Mouse (Mus musculus) monocyte, adult 2 months (primary cell): ENCODE results near the gene Lekr1.

Source experiments
- DNase-seq, 2 experiments: peaks; one replicate each; pipeline ENCODE4 v3.0.0; 2022; ENCODE audit warnings: low spot score in 2 of 2, low read depth in 1 of 2

Gene Lekr1

GRCm38 (mm10) chr3:65665977-65666766 lies at the start of gene Lekr1:
Gene Lekr1, plus strand, starts transcription at chr3:65666228.
- DNase-seq = peak; percentile 68 to 91

DNA sequence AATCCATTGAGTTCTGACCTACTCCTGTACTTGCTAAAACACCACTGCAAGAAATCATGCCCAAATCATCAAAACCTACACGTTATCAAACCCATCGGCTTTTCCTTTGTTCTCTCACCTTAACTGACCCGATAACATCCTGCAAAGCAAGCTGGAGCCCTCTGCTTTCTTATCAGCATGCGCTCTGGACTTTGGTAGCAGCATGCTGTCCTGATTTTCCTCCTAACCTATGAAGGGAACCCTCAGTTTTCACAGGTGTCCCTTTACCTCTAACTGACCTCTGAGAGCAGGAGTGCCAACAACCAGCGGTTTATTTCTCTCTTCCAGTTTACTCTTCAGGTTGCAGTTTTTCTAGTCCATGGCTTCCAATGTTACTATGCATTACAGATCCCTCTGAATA lies 48.5 kb upstream of the Lekr1 start:
- DNase-seq = no peak

- DNase-seq = no peak
Observed at GRCm38 (mm10) chr3:65619340-65619739, 46.7 kb upstream of the Lekr1 start.

- DNase-seq = no peak
Observed at GRCm38 (mm10) chr3:65623057-65623456, 43.0 kb upstream of the Lekr1 start.

DNA sequence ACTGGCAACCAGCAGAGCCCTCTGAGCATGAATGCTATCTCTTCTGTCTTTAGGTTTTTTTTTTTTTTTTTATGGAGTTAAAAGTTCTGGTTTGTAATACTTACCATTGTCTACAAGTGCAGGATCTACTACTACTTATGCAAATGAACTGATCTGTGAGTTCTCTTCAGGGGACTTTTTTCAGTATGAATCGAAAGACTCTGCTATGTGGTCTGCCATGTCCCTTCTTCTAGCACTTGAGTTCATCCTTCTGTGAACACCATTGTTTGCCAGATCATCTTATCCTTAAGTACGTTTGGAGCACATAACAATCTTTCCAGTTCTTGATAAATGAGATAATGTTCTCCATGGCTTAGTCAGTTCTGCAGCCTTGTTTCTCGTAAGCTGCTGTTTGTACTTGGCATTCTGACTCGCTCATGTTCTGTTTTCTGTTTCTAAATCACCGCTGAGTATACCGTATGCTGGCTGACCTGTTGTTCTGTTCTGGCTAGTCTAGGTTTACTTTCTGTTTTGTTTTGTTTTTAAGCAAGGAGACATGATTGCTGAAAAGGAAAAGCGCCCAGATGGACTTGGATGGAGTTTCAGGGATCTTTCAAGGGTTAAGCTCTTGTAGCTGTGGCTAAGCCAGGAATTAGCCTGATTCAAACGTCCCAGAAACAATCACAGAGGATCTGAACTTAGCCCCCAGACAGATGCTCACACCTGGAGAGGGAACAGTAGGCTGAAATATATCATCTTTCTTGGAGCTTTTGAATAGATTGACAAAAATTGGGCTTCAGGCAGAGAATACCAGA lies 40.3 kb upstream of the Lekr1 start:
- DNase-seq = no peak

GRCm38 (mm10) chr3:65626290-65626914 lies 39.6 kb upstream of the Lekr1 start:
- no peak for DNase-seq

GRCm38 (mm10) chr3:65627021-65627706 lies 38.9 kb upstream of the Lekr1 start:
- DNase-seq = no peak

DNA sequence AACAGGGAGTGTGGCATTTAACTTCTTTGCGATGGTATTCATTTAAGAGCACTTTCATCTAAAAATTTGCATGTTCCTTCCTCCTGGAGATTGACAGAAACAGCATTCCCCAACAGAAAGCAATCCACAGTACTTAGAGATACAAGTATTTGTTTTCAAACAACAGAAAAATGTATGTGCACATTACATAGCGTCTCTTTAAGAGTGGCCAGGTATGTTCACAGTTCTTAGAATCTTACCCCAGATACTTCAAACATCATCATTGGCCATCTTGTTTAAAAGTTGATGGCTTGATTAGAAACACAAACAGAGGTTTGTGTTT lies 38.4 kb upstream of the Lekr1 start:
- no peak for DNase-seq

- DNase-seq = no peak
Observed at GRCm38 (mm10) chr3:65629565-65630112, 36.4 kb upstream of the Lekr1 start.

DNA sequence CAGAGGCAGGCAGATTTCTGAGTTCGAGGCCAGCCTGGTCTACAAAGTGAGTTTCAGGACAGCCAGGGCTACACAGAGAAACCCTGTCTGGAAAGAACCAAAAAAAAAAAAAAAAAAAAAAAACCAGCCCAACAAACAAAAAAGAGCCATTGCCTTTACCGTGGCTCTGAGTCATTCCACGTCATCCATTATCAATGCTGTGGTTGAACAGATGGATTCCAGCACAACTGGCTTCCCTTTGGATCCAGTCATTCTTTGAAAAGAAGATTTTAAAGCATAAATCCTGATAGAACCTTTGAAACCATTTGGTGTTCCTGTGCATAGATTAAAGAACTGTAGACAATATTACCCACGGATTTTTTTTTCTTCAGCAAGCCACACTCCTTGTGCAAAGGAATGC lies 32.4 kb upstream of the Lekr1 start:
- no peak for DNase-seq

- no peak for DNase-seq
Observed at GRCm38 (mm10) chr3:65635983-65636382, 30.0 kb upstream of the Lekr1 start.

GRCm38 (mm10) chr3:65637313-65637712 lies 28.7 kb upstream of the Lekr1 start:
- DNase-seq = no peak

DNA sequence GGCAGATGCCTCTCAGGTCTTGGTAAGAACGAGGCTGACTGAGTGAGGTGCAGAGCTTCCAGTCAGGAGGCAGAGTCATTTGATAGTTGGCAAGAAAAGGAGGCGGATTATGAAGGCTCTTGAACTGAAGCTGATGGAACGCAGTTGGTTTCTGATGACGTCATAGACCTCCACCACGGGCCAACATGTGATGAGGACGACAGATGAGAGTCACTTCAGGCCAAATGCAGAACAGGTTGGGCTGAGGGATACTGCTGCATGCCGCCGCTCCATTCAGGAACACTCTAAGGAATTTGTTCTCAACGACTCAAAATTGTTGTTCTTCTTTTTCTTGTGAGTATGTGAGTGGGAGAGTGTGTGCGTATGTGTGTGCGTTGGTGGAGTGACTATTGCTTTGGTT lies 27.1 kb upstream of the Lekr1 start:
- DNase-seq = no peak

DNA sequence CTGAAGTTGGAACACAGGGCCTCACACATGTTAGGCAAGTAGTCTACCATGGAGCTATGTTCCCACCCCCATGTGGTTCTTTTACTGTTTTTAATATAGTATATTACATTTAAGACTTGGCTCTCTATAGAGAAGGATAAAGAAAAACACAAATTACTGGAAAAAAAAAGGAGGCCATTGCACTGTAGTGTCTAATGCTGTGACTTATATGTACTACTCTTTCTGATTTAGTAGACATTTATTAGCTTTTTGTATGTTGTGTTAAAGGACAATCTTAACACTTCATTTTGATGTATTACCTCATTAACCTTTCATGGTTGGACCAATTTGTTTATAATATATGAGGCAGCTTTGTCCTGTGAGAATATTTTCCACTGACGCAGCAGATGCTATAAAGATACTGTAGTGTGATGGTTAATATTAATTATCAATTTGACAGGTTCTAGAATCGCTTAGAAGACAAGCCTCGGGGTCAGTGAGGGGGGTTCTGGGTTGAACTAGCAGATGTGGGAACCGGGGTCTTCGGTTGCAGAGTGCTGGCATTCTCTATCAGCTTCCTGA lies 26.5 kb upstream of the Lekr1 start:
- DNase-seq = no peak

GRCm38 (mm10) chr3:65642959-65643358 lies 23.1 kb upstream of the Lekr1 start:
- DNase-seq = no peak

- no peak for DNase-seq
Observed at GRCm38 (mm10) chr3:65643654-65644053, 22.4 kb upstream of the Lekr1 start.

DNA sequence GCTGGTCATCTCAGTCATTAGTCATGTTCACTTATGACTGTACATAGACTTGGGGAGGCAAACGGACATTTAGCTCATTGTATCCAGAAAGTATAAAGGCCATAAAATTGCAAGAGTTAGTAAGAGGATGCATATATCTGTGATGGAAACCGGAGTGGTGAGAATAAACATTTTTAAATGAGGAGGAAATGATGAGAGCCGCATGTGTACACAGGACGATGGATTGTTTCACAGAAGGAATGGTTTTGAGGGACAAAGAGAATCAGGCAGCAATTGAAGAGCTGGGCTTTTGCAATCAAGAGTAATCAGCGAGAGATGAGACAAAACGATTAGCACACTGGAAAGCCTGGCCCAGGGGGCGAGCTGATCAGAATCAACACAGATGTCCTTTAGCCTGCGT lies 18.4 kb upstream of the Lekr1 start:
- no peak for DNase-seq

DNA sequence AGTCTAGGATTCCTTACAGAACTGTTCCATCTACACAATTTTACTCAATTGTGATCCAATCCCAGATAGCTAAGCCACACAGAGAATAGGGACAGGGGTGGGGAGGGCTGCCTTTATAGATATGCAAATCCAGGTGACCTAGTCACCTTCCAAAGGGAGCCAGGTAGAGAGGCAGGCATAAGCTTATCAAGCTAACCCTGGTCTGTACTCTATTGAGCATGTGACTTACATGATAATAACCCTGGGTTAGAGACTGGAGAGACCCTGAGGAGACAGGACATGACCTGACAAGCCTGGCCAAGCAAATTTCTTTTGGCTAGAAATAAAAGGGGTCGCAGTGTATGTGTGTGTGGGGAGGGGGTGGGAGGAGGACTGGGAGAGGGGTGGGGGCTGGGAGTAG lies 17.1 kb upstream of the Lekr1 start:
- DNase-seq = no peak

GRCm38 (mm10) chr3:65650156-65650815 lies 15.7 kb upstream of the Lekr1 start:
- no peak for DNase-seq

GRCm38 (mm10) chr3:65654541-65655206 lies 11.4 kb upstream of the Lekr1 start:
- DNase-seq = no peak
